Mouse (Mus musculus): Measurements from ENCODE around the gene Pnmal1.
"Not testable (repeated sequence)": the region's sequence is repeated elsewhere in the genome, so short reads cannot be mapped to it uniquely, and the experiment has no call there.

The Pnmal1 gene

GRCm38 (mm10) chr7:16950861-16951635, 8.4 kb upstream of the Pnmal1 start:
- DNase-seq (ENCODE audit: low spot score in 2 of 2), result peak in 1 of 2 experiments; percentile 89

- DNase-seq (ENCODE audit: low spot score in 2 of 2), result not testable (repeated sequence)
Measured at GRCm38 (mm10) chr7:16953776-16954175, 5.7 kb upstream of the Pnmal1 start.

GRCm38 (mm10) chr7:16955712-16956111, 3.8 kb upstream of the Pnmal1 start:
- DNase-seq (ENCODE audit: low spot score in 2 of 2), result no peak

GRCm38 (mm10) chr7:16956410-16957265, 2.8 kb upstream of the Pnmal1 start:
- peak; percentile 75 to 77 for DNase-seq (ENCODE audit: low spot score in 2 of 2)

GRCm38 (mm10) chr7:16961678-16962077, 2.2 kb downstream of the Pnmal1 start:
- no peak for DNase-seq (ENCODE audit: low spot score in 2 of 2)

- DNase-seq (ENCODE audit: low spot score in 2 of 2), result no peak
Measured at GRCm38 (mm10) chr7:16968414-16968813, 8.9 kb downstream of the Pnmal1 start.

GRCm38 (mm10) chr7:16971160-16971559, 11.7 kb downstream of the Pnmal1 start:
- no peak for DNase-seq (ENCODE audit: low spot score in 2 of 2)

- peak in 1 of 2 experiments; percentile 49 for DNase-seq (ENCODE audit: low spot score in 2 of 2)
Measured at GRCm38 (mm10) chr7:16974018-16974417, 14.5 kb downstream of the Pnmal1 start.

GRCm38 (mm10) chr7:16976298-16976697, 16.8 kb downstream of the Pnmal1 start:
- DNase-seq (ENCODE audit: low spot score in 2 of 2), result no peak

GRCm38 (mm10) chr7:16978173-16978572, 18.7 kb downstream of the Pnmal1 start:
- no peak for DNase-seq (ENCODE audit: low spot score in 2 of 2)

GRCm38 (mm10) chr7:16978593-16978992, 19.1 kb downstream of the Pnmal1 start:
- DNase-seq (ENCODE audit: low spot score in 2 of 2), result no peak

- peak in 1 of 2 experiments; percentile 49 for DNase-seq (ENCODE audit: low spot score in 2 of 2)
Measured at GRCm38 (mm10) chr7:16980348-16980747, 20.9 kb downstream of the Pnmal1 start.

GRCm38 (mm10) chr7:16982859-16983568, 23.5 kb downstream of the Pnmal1 start, which contains the start of gene Gm42372:
Gene Gm42372, plus strand, starts transcription at chr7:16983086.
- peak; percentile 79 to 88 for DNase-seq (ENCODE audit: low spot score in 2 of 2)

- no peak for DNase-seq (ENCODE audit: low spot score in 2 of 2)
Measured at GRCm38 (mm10) chr7:16987541-16988149, 28.2 kb downstream of the Pnmal1 start.

- no peak for DNase-seq (ENCODE audit: low spot score in 2 of 2)
Measured at GRCm38 (mm10) chr7:16988405-16988804, 28.9 kb downstream of the Pnmal1 start.

GRCm38 (mm10) chr7:16990006-16990744, 30.7 kb downstream of the Pnmal1 start:
- no peak for DNase-seq (ENCODE audit: low spot score in 2 of 2)

- DNase-seq (ENCODE audit: low spot score in 2 of 2), result no peak
Measured at GRCm38 (mm10) chr7:16991681-16992450, 32.4 kb downstream of the Pnmal1 start.

- DNase-seq (ENCODE audit: low spot score in 2 of 2), result no peak
Measured at GRCm38 (mm10) chr7:16992451-16992807, 33.0 kb downstream of the Pnmal1 start, which contains the start of gene Ccdc8. Gene Ccdc8, plus strand, starts transcription at chr7:16992708.

- peak in 1 of 2 experiments; percentile 38 for DNase-seq (ENCODE audit: low spot score in 2 of 2)
Measured at GRCm38 (mm10) chr7:16993651-16994399, 34.3 kb downstream of the Pnmal1 start.

All from left cerebral cortex, adult 9 months (tissue).